Mouse (Mus musculus): ENCODE measurements around the gene Pla2g4d. TPM values are rescaled to one million over a fixed set of nuclear protein-coding genes. Genes with fewer than 3 reads are reported as not detected.

The Pla2g4d gene
- polyA plus RNA-seq, 1 experiment from 2014 or later = not detected

GRCm38 (mm10) chr2:120299866-120300265 lies 10.9 kb upstream of the Pla2g4d start:
- no peaks in the 10 kb centered on the region for H3K9me3 ChIP-seq (ENCODE audit: control insufficient read depth, low read length)
- H3K36me3 ChIP-seq (ENCODE audit: control insufficient read depth, insufficient read depth, low read length) = no peaks in the 10 kb centered on the region
- no peak for ATAC-seq (ENCODE audit: low FRiP score, low TSS enrichment)
- no peak overlapping the region for H3K9ac ChIP-seq (replicated peaks; ENCODE audit: low read length)
- H3K27ac ChIP-seq (replicated peaks; ENCODE audit: low read depth, low read length) = no peak overlapping the region
- no peak overlapping the region for H3K4me3 ChIP-seq (replicated peaks; ENCODE audit: low read depth, low read length)
- H3K4me1 ChIP-seq (ENCODE audit: control insufficient read depth, insufficient read depth, low read length) = no peaks in the 10 kb centered on the region
- no peak overlapping the region for H3K4me2 ChIP-seq (ENCODE audit: low read length)
- no peaks in the 10 kb centered on the region for H3K27me3 ChIP-seq (ENCODE audit: control insufficient read depth, insufficient read depth, low read length)
- 90% methylated on average over 4 of the region's 4 CpGs for WGBS
- no peak for DNase-seq

DNA sequence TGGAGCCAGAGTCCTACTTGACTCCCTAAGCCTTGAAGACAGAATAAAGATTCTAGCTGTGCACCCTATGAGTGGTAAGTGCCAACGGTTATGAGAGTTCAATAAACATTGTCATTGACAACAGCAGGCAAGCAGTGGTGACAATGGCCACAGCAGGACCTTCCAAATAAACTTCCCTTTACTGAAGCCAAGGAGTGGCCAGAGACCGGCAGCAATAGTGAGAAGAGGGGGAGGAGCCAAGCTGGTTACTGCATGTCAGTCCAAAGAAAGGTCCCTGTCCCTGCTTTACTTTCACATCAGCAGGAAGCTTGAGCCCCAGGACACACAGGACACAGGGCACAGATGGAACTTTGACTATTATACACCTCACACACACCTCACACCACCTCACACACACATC lies 7.2 kb upstream of the Pla2g4d start:
- no peak overlapping the region for H3K4me2 ChIP-seq (ENCODE audit: low read length)
- ATAC-seq (ENCODE audit: low FRiP score, low TSS enrichment) = no peak
- H3K4me1 ChIP-seq (ENCODE audit: control insufficient read depth, insufficient read depth, low read length) = no peaks in the 10 kb centered on the region
- no peak for DNase-seq
- H3K36me3 ChIP-seq (ENCODE audit: control insufficient read depth, insufficient read depth, low read length) = no peaks in the 10 kb centered on the region
- H3K9me3 ChIP-seq (ENCODE audit: control insufficient read depth, low read length) = no peaks in the 10 kb centered on the region
- 15% methylated on average over 2 of the region's 2 CpGs for WGBS
- H3K27ac ChIP-seq (replicated peaks; ENCODE audit: low read depth, low read length) = no peak overlapping the region
- H3K27me3 ChIP-seq (ENCODE audit: control insufficient read depth, insufficient read depth, low read length) = no peaks in the 10 kb centered on the region
- H3K9ac ChIP-seq (replicated peaks; ENCODE audit: low read length) = no peak overlapping the region
- H3K4me3 ChIP-seq (replicated peaks; ENCODE audit: low read depth, low read length) = no peak overlapping the region

DNA sequence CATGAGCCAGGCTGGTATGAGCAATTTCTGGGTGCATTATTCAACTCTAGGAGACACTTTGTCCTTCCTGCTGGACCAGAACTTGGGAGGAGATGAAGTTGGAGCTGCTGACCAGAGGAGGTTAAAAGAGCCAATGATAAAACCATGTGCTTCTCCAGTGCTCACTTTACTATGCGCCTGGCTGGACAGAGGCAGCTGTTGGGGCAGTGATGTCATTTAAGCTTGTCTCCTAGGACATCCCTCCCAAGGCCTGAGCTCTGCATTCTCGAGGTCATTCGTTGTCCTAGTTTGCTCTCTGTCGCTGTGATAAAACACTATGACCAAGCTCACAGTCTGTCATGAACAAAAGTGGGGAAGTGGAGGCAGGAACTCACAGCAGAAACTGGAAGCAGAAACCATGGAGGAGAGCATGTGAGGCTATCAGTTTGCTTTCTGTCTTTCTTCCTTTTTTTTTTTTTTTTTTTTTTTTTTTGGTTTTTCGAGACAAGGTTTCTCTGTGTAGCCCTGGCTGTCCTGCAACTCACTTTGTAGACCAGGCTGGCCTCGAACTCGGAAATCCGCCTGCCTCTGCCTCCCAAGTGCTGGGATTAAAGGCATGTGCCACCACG lies 2.6 kb upstream of the Pla2g4d start:
- Histone ChIP-seq H3K36me3 (ENCODE audit: control insufficient read depth, insufficient read depth, low read length) (no peaks in the 10 kb centered on the region), H3K9me3 (ENCODE audit: control insufficient read depth, low read length) (no peaks in the 10 kb centered on the region), H3K27me3 (ENCODE audit: control insufficient read depth, insufficient read depth, low read length) (no peaks in the 10 kb centered on the region), H3K27ac (replicated peaks; ENCODE audit: low read depth, low read length) (no peak overlapping the region), H3K4me1 (ENCODE audit: control insufficient read depth, insufficient read depth, low read length) (no peaks in the 10 kb centered on the region), H3K4me2 (ENCODE audit: low read length) (no peak overlapping the region), H3K4me3 (replicated peaks; ENCODE audit: low read depth, low read length) (no peak overlapping the region), H3K9ac (replicated peaks; ENCODE audit: low read length) (no peak overlapping the region)
- no peak for DNase-seq
- WGBS = 87% methylated on average over 8 of the region's 9 CpGs
- ATAC-seq (ENCODE audit: low FRiP score, low TSS enrichment) = no peak

DNA sequence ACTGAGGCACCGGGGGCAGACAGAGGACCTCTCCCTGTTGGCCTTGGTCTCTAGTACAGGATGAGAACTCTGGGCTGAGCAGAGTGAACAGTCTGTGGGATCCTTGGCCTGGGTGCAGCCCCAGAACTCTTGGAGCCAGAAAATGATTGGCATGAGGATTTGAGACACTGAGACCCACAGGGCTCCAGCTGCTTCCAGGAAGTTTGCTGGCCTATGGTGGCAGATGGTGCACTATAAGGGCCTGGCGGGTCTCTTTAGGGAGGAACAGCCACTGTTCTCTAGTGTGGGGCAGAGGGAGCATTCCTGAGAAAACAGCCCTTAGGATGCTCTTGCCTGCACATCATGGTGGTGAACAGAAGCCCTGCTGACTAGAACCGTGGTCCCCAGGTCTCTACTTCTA lies 596 bp downstream of the Pla2g4d start:
- H3K36me3 ChIP-seq (ENCODE audit: control insufficient read depth, insufficient read depth, low read length) = no peaks in the 10 kb centered on the region

GRCm38 (mm10) chr2:120285639-120286038 lies 3.4 kb downstream of the Pla2g4d start:
- DNase-seq (no peak), ATAC-seq (ENCODE audit: low FRiP score, low TSS enrichment) (no peak)
- no peaks in the 10 kb centered on the region for H3K27me3 ChIP-seq (ENCODE audit: control insufficient read depth, insufficient read depth, low read length)
- no peak overlapping the region for H3K9ac ChIP-seq (replicated peaks; ENCODE audit: low read length)
- WGBS = 85% methylated on average over 4 of the region's 4 CpGs
- no peak overlapping the region for H3K27ac ChIP-seq (replicated peaks; ENCODE audit: low read depth, low read length)
- no peaks in the 10 kb centered on the region for H3K36me3 ChIP-seq (ENCODE audit: control insufficient read depth, insufficient read depth, low read length)
- H3K4me1 ChIP-seq (ENCODE audit: control insufficient read depth, insufficient read depth, low read length) = no peaks in the 10 kb centered on the region
- no peaks in the 10 kb centered on the region for H3K9me3 ChIP-seq (ENCODE audit: control insufficient read depth, low read length)
- H3K4me2 ChIP-seq (ENCODE audit: low read length) = no peak overlapping the region
- H3K4me3 ChIP-seq (replicated peaks; ENCODE audit: low read depth, low read length) = no peak overlapping the region

More for the DNA sequence above, 596 bp downstream of the Pla2g4d start:
- 85% methylated on average over 3 of the region's 3 CpGs for WGBS
- no peak for DNase-seq
- H3K4me3 ChIP-seq (replicated peaks; ENCODE audit: low read depth, low read length) = no peak overlapping the region
- no peak overlapping the region for H3K4me2 ChIP-seq (ENCODE audit: low read length)
- no peaks in the 10 kb centered on the region for H3K9me3 ChIP-seq (ENCODE audit: control insufficient read depth, low read length)
- no peak for ATAC-seq (ENCODE audit: low FRiP score, low TSS enrichment)
- no peaks in the 10 kb centered on the region for H3K4me1 ChIP-seq (ENCODE audit: control insufficient read depth, insufficient read depth, low read length)
- no peaks in the 10 kb centered on the region for H3K27me3 ChIP-seq (ENCODE audit: control insufficient read depth, insufficient read depth, low read length)
- H3K27ac ChIP-seq (replicated peaks; ENCODE audit: low read depth, low read length) = no peak overlapping the region
- H3K9ac ChIP-seq (replicated peaks; ENCODE audit: low read length) = no peak overlapping the region

- ATAC-seq (ENCODE audit: low FRiP score, low TSS enrichment) = no peak
- no peak for DNase-seq
- H3K27me3 ChIP-seq (ENCODE audit: control insufficient read depth, insufficient read depth, low read length) = no peaks in the 10 kb centered on the region
Observed at GRCm38 (mm10) chr2:120284705-120285104, 4.3 kb downstream of the Pla2g4d start.

GRCm38 (mm10) chr2:120284094-120284493 lies 4.9 kb downstream of the Pla2g4d start:
- H3K9me3 ChIP-seq (ENCODE audit: control insufficient read depth, low read length) = no peaks in the 10 kb centered on the region
- H3K4me1 ChIP-seq (ENCODE audit: control insufficient read depth, insufficient read depth, low read length) = no peaks in the 10 kb centered on the region
- DNase-seq = no peak
- no peak overlapping the region for H3K4me3 ChIP-seq (replicated peaks; ENCODE audit: low read depth, low read length)
- no peak for ATAC-seq (ENCODE audit: low FRiP score, low TSS enrichment)
- no peak overlapping the region for H3K9ac ChIP-seq (replicated peaks; ENCODE audit: low read length)
- WGBS = 83% methylated on average over 5 of the region's 5 CpGs
- no peak overlapping the region for H3K27ac ChIP-seq (replicated peaks; ENCODE audit: low read depth, low read length)
- no peaks in the 10 kb centered on the region for H3K36me3 ChIP-seq (ENCODE audit: control insufficient read depth, insufficient read depth, low read length)
- H3K4me2 ChIP-seq (ENCODE audit: low read length) = no peak overlapping the region
- no peaks in the 10 kb centered on the region for H3K27me3 ChIP-seq (ENCODE audit: control insufficient read depth, insufficient read depth, low read length)

More at GRCm38 (mm10) chr2:120284705-120285104, 4.3 kb downstream of the Pla2g4d start:
- H3K36me3 ChIP-seq (ENCODE audit: control insufficient read depth, insufficient read depth, low read length) = no peaks in the 10 kb centered on the region
- H3K4me2 ChIP-seq (ENCODE audit: low read length) = no peak overlapping the region
- H3K9ac ChIP-seq (replicated peaks; ENCODE audit: low read length) = no peak overlapping the region
- no peaks in the 10 kb centered on the region for H3K9me3 ChIP-seq (ENCODE audit: control insufficient read depth, low read length)
- H3K27ac ChIP-seq (replicated peaks; ENCODE audit: low read depth, low read length) = no peak overlapping the region
- H3K4me1 ChIP-seq (ENCODE audit: control insufficient read depth, insufficient read depth, low read length) = no peaks in the 10 kb centered on the region
- no peak overlapping the region for H3K4me3 ChIP-seq (replicated peaks; ENCODE audit: low read depth, low read length)

- ATAC-seq (ENCODE audit: low FRiP score, low TSS enrichment) (no peak), DNase-seq (no peak)
- H3K27ac ChIP-seq (replicated peaks; ENCODE audit: low read depth, low read length) = no peak overlapping the region
- no peaks in the 10 kb centered on the region for H3K27me3 ChIP-seq (ENCODE audit: control insufficient read depth, insufficient read depth, low read length)
- no peak overlapping the region for H3K4me3 ChIP-seq (replicated peaks; ENCODE audit: low read depth, low read length)
- H3K9ac ChIP-seq (replicated peaks; ENCODE audit: low read length) = no peak overlapping the region
- H3K4me1 ChIP-seq (ENCODE audit: control insufficient read depth, insufficient read depth, low read length) = no peaks in the 10 kb centered on the region
- no peak overlapping the region for H3K4me2 ChIP-seq (ENCODE audit: low read length)
- no peaks in the 10 kb centered on the region for H3K36me3 ChIP-seq (ENCODE audit: control insufficient read depth, insufficient read depth, low read length)
- WGBS = 63% methylated on average over 6 of the region's 6 CpGs
- H3K9me3 ChIP-seq (ENCODE audit: control insufficient read depth, low read length) = no peaks in the 10 kb centered on the region
Observed at GRCm38 (mm10) chr2:120283550-120283949, 5.4 kb downstream of the Pla2g4d start.

GRCm38 (mm10) chr2:120281221-120281620 lies 7.8 kb downstream of the Pla2g4d start:
- 55% methylated on average over 3 of the region's 3 CpGs for WGBS
- Histone ChIP-seq H3K36me3 (ENCODE audit: control insufficient read depth, insufficient read depth, low read length) (no peaks in the 10 kb centered on the region), H3K27ac (replicated peaks; ENCODE audit: low read depth, low read length) (no peak overlapping the region), H3K27me3 (ENCODE audit: control insufficient read depth, insufficient read depth, low read length) (no peaks in the 10 kb centered on the region), H3K4me1 (ENCODE audit: control insufficient read depth, insufficient read depth, low read length) (no peaks in the 10 kb centered on the region), H3K4me2 (ENCODE audit: low read length) (no peak overlapping the region), H3K9me3 (ENCODE audit: control insufficient read depth, low read length) (no peaks in the 10 kb centered on the region), H3K9ac (replicated peaks; ENCODE audit: low read length) (no peak overlapping the region), H3K4me3 (replicated peaks; ENCODE audit: low read depth, low read length) (no peak overlapping the region)
- ATAC-seq (ENCODE audit: low FRiP score, low TSS enrichment) = no peak
- no peak for DNase-seq
